Mouse (Mus musculus): ENCODE results near the gene Ptprm.

DNA sequence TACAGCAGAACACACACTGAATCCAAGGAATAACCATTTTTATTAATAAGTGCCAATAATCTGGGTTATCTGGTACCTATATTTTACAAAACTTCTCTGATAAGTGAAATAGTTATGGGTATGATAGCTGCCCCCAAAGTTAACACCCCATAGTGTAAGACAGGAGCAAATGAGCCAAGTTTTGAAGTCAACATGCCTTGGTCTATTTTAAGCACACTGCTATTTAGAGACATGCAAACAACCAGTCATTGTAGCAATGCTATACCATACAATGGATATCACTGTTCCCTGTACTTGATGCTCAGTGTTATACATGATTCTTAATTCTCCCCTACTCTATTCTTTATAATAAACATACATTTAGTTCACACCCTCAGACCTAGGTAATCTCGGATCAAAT is 366.2 kb downstream of the Ptprm start:
- TF ChIP-seq POLR2A (IDR thresholded peaks at IDR 0.05; ENCODE audit: insufficient read depth, low read depth, low read length) (no peak), CTCF (IDR thresholded peaks at IDR 0.05; ENCODE audit: insufficient read depth, low read depth, low read length) (no peak)
